ENCODE assay signal across 13 mouse cellular contexts in genomic region chr5:113951693-113952071, GRCm38 (mm10). TPM values are rescaled to one million over a fixed set of nuclear protein-coding genes. Genes with fewer than 3 reads are reported as not detected.
DNase-seq lines count a peak whose midpoint lies in the region; ATAC-seq and TF ChIP-seq lines count a peak whose summit lies in the region.
"Had no signal": no experiment of that assay in that cellular context is flagged by ENCODE, and none has a peak within 500 bp of the region (broad histone marks: within the 10 kb centered on the region; RNA-seq: fewer than 3 reads in every experiment).

No protein-coding gene starts in this region.

- no peak for DNase-seq in heart, postnatal 4 days
- DNase-seq in lung, postnatal 4 days: peak; percentile 36 to 56
- no peak for DNase-seq in lung, postnatal 25 days (ENCODE audit: low spot score)
- peak; percentile 45 for DNase-seq in c-Kit-positive CD71-positive TER-119-negative erythroid progenitor cells, embryonic 14.5 days (ENCODE audit: low read depth)
- no peak for DNase-seq in liver, postnatal 0 days
- DNase-seq in testis, postnatal 14 days (ENCODE audit: low spot score): no peak
- DNase-seq in right cerebral cortex, postnatal 4 days: no peak
- DNase-seq: kidney, adult 2 months had no signal

- 9% methylated on average over 11 of the region's 11 CpGs for WGBS in heart, embryonic 11.5 days (ENCODE audit: insufficient replicate concordance)
- 21% methylated on average over 11 of the region's 11 CpGs for whole genome bisulfite sequencing in liver, postnatal 0 days (ENCODE audit: insufficient replicate concordance)

- H3K4me1 ChIP-seq in heart, embryonic 11.5 days (ENCODE audit: control insufficient read depth, insufficient read depth, low read length): peaks cover 34% of the 10 kb centered on the region
- peaks cover 16% of the 10 kb centered on the region; the same call in 1 of the 2 replicates for H3K4me1 ChIP-seq in liver, postnatal 0 days (ENCODE audit: insufficient read depth)

- no peaks in the 10 kb centered on the region for H3K9me3 ChIP-seq in heart, embryonic 11.5 days (replicated peaks; ENCODE audit: control insufficient read depth, low read length)
- no peaks in the 10 kb centered on the region for H3K9me3 ChIP-seq in liver, postnatal 0 days (ENCODE audit: low read length)

- H3K36me3 ChIP-seq in heart, embryonic 11.5 days (ENCODE audit: control insufficient read depth, insufficient read depth, low read length): peaks cover 16% of the 10 kb centered on the region
- peaks cover 55% of the 10 kb centered on the region for H3K36me3 ChIP-seq in liver, postnatal 0 days (replicated peaks; ENCODE audit: insufficient read depth, low read length)

- ATAC-seq in heart, embryonic 11.5 days (replicated peaks; ENCODE audit: insufficient number of reproducible peaks, low FRiP score, low TSS enrichment): 0 out of 2 replicates have a peak, but pooled peaks have one; percentile 41
- ATAC-seq in liver, postnatal 0 days: peak; percentile 54; the same call in 1 of the 2 replicates
- ATAC-seq: CD4-positive, CD25-positive, alpha-beta regulatory T cell, adult 4 months; midbrain, embryonic 16.5 days had no signal

- H3K9ac ChIP-seq in heart, embryonic 11.5 days (ENCODE audit: low read depth, low read length): no peak overlapping the region
- H3K9ac ChIP-seq in liver, postnatal 0 days (replicated peaks): 0 out of 2 replicates have a peak overlapping the region, but pooled peaks have one; percentile 22

- peak; percentile 57 for TF ChIP-seq EP300 in liver, postnatal 0 days (IDR thresholded peaks at IDR 0.05; ENCODE audit: low read depth)

- H3K4me3 ChIP-seq in heart, embryonic 11.5 days (ENCODE audit: low read depth, low read length): no peak overlapping the region
- no peak overlapping the region for H3K4me3 ChIP-seq in liver, postnatal 0 days (ENCODE audit: low read depth, low read length)

- no peaks in the 10 kb centered on the region for H3K27me3 ChIP-seq in heart, embryonic 11.5 days (ENCODE audit: control insufficient read depth, insufficient read depth, low read length)
- no peaks in the 10 kb centered on the region for H3K27me3 ChIP-seq in liver, postnatal 0 days (ENCODE audit: insufficient read depth, low read length)

- H3K4me2 ChIP-seq in heart, embryonic 11.5 days: peak overlapping the region; percentile 17; the same call in 1 of the 2 replicates
- H3K4me2 ChIP-seq in liver, postnatal 0 days (ENCODE audit: low read depth, low read length): peak overlapping the region; percentile 47

- H3K27ac ChIP-seq in heart, embryonic 11.5 days (ENCODE audit: low read depth, low read length): peak overlapping the region; percentile 87
- peak overlapping the region; percentile 48 for H3K27ac ChIP-seq in liver, postnatal 0 days (ENCODE audit: low read depth)

- no peak for TF ChIP-seq CTCF in liver, postnatal 0 days (IDR thresholded peaks at IDR 0.05; ENCODE audit: low read depth)

RNA-seq across cellular contexts. Expression of gene Ssh1, which starts 42.0 kb away (rescaled TPM):
- 18.2 and 35.8 TPM in 2 replicates for polyA plus RNA-seq in heart, embryonic 11.5 days (2014; fragmentation: Nextera tagmentation; extraction: Ambion mirVana)
- total RNA-seq in heart, postnatal 4 days (2021): 10 to 100 TPM; 24.0 to 25.0 TPM
- polyA plus RNA-seq in liver, postnatal 0 days (2015; fragmentation: Nextera tagmentation; extraction: Ambion mirVana): 3.7 and 4.3 TPM in 2 replicates

RNA-seq across cellular contexts. Expression of gene Coro1c, which starts 43.1 kb away (rescaled TPM):
- 113 and 140 TPM in 2 replicates for polyA plus RNA-seq in heart, embryonic 11.5 days (2014; fragmentation: Nextera tagmentation; extraction: Ambion mirVana)
- total RNA-seq in heart, postnatal 4 days (2021): 100 to 1,000 TPM in 1 of 2 experiments, 10 to 100 TPM in 1; 92.4 to 108 TPM
- polyA plus RNA-seq in liver, postnatal 0 days (2015; fragmentation: Nextera tagmentation; extraction: Ambion mirVana): 23.6 and 27.6 TPM in 2 replicates

RNA-seq across cellular contexts. Expression of gene Dao, which starts 51.8 kb away (rescaled TPM):
- polyA plus RNA-seq in heart, embryonic 11.5 days (2014; fragmentation: Nextera tagmentation; extraction: Ambion mirVana): not detected in 2 replicates
- total RNA-seq in heart, postnatal 4 days (2021): not detected
- not detected in 2 replicates for polyA plus RNA-seq in liver, postnatal 0 days (2015; fragmentation: Nextera tagmentation; extraction: Ambion mirVana)
- total RNA-seq: left cerebral cortex, postnatal 36 days had no signal
- polyA plus RNA-seq: brain, embryonic 14.5 days; midbrain, embryonic 16.5 days had no signal

Comparison
In these comparisons a context has a peak if more than half of its experiments do, and no peak if none do; other contexts are left out.
1. DNase-seq: peak in lung, postnatal 4 days (2 of 2) and c-Kit-positive CD71-positive TER-119-negative erythroid progenitor cells, embryonic 14.5 days (single experiment); none in heart, postnatal 4 days (single experiment), lung, postnatal 25 days (single experiment), liver, postnatal 0 days (single experiment), testis, postnatal 14 days (single experiment) and right cerebral cortex, postnatal 4 days (single experiment).